Mouse (Mus musculus): ENCODE data around the gene Nme7.

Gene Nme7

DNA sequence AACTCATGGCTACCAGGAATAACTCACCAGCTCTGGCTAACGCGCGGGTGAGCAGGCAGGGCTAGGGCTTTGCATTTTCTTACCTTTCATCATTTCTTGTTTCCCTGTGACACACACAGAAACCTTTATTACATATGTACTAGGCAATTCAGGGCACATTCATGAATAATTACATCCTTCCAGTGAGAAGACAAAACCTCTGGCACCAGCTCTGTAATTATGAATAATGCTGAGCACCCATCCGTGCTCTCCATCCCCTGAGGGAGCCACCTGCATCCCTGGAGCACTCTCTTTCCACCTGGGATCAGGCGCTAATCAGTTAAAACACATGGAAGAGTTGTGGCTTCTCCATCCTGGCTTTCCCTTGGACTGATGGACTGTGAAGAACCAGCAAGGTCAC, at the start of gene Nme7:
Gene Nme7 (plus strand): TSS at position 301 of the 400 bp plus-strand sequence.
- DNase-seq (ENCODE audit: low spot score) = no peak

DNA sequence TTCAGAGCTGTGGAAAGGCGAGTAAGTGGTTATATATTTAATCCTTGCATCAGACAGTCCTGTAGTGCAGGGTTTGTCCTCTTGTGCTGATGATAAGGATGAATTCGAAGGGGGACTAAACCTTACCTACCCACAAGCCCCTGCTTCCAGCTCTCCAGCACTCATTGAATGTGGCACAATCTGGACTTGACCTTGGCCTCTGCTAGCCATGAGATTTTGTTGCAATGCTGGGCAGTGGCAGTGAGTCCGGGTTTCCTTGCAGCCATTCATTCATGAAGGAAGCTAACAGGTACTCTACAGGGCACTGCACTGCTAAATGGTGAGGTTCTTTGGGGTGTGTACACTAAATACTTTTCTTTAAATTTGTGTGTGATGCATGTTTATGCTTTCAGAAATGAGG, 49.1 kb upstream of the Nme7 start:
- no peak for DNase-seq (ENCODE audit: low spot score)

GRCm38 (mm10) chr1:164260171-164261028, 43.5 kb upstream of the Nme7 start:
- DNase-seq (ENCODE audit: low spot score) = no peak

- peak; percentile 21 for DNase-seq (ENCODE audit: low spot score)
These were observed 42.4 kb upstream of the Nme7 start for GRCm38 (mm10) chr1:164261553-164261952.

GRCm38 (mm10) chr1:164270941-164271340, 33.0 kb upstream of the Nme7 start:
- DNase-seq (ENCODE audit: low spot score) = no peak

- DNase-seq (ENCODE audit: low spot score) = no peak
These were observed 30.3 kb upstream of the Nme7 start for GRCm38 (mm10) chr1:164273659-164274058.

- peak; percentile 94 for DNase-seq (ENCODE audit: low spot score)
These were observed 28.4 kb upstream of the Nme7 start, which contains the start of gene Ccdc181 for GRCm38 (mm10) chr1:164275455-164275954. Gene Ccdc181 (plus strand): TSS chr1:164275585.

GRCm38 (mm10) chr1:164276552-164276951, 27.4 kb upstream of the Nme7 start:
- DNase-seq (ENCODE audit: low spot score) = no peak

GRCm38 (mm10) chr1:164279332-164279731, 24.6 kb upstream of the Nme7 start:
- DNase-seq (ENCODE audit: low spot score) = no peak

GRCm38 (mm10) chr1:164284007-164284406, 19.9 kb upstream of the Nme7 start:
- no peak for DNase-seq (ENCODE audit: low spot score)

- DNase-seq (ENCODE audit: low spot score) = no peak
These were observed 16.5 kb upstream of the Nme7 start for GRCm38 (mm10) chr1:164287406-164287805.

GRCm38 (mm10) chr1:164292040-164292439, 11.9 kb upstream of the Nme7 start:
- no peak for DNase-seq (ENCODE audit: low spot score)

DNA sequence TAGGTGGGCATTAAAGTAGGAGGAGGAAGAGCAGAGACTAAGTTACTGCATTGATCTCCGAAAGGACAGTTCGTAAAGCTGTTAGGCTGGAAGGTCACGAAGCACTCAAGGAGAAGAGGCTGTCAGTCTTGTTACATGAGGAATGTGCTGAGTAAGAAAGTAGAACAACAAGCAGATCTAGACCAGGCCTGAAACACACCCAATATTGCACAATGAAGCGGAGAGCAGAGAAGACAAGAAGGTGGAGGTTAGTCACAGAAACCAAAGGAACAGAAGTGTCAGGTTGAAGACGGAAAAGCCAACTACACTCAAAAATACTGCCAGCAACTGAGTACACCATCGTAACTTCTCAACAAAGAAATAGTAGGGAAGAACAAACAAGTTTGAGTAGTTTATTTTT, 9.8 kb upstream of the Nme7 start:
- no peak for DNase-seq (ENCODE audit: low spot score)

DNA sequence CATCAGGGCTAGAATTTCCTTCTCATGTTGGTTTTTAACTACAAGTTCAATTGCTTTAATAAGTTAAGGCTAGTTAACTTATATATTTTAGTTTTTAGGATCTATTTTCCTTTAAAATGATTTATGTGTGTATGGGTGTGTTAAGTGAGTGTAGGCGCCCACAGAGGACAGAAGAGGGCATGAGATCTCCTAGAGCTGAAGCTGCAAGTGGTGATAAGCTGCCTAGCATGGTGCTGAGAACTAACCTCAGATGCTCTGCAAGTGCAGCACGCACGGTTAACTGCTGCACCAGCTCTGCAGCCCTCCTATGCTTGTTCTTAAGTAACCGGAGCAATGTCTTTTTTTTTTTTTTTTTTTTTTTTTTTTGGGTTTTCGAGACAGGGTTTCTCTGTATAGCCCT, 7.4 kb upstream of the Nme7 start:
- no peak for DNase-seq (ENCODE audit: low spot score)

DNA sequence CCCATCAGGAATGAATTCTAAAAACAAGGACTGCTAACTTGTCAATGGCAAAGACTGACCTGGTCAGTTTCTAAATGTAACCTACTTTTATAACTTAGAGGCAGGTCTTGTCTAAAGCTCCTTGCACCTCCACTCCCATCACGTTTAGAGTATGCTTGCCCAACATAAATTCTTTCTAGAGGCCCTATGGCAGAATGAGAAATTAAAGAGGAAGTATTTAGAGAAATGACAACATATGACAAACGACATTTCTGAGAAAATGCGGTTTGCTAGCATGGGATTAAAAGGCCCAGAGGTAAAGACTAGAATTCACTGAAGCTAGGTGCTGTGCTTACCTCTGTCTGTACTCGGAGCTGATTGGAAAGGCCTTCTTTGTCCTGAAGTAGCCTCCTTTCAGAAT, 2.0 kb upstream of the Nme7 start:
- no peak for DNase-seq (ENCODE audit: low spot score)

DNA sequence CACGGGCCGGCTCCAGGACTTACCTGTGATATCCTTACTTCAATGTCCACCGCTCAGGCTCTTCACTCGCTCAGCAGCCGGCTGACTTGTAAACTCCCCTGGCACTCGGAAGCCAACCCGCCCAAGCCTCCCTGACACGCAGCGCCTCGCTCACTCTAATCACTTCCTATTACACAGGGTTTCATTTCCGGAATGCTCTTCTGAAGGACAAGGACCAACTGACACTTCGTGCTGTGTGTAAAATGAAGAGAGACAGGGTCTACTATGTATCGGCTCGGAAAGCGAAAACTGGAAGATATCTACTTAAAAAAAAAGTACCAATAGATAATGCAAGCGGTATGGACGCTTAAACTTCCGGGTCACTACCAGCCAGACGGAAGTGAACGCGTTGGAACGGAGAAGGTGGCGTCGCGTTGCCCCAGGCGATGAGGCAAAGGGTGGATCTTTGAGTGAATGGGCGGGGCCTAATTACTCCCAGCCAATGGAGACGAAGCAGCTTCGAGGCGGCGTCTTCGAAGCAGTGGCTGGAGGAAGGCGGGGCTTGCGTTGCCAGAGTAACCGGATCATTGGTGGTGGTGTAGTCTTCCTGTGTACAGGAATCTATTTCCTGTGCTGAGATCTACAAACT, 3.3 kb downstream of the Nme7 start, which contains the start of gene Blzf1:
Gene Blzf1 (minus strand): TSS at position 366 of the 628 bp plus-strand sequence.
- peak; percentile 99 for DNase-seq (ENCODE audit: low spot score)

DNA sequence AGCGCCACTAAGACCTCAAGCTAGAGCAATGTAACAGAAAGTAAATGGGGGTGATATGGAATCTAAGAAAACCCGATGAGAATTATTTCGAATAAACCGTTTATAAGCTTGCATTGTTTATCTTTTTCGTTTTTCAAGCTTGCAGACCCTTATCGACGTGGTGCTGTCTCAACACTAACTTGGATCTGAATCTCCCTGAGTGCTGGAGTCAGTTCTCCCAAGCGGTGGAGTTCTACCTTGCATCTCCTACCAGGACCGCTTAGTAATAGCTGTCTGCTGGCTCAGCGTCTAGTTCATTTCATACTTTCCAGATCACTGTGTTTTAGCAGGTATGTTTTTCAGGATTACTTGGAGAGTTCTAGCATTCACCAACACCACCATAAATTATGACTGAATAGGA, 4.0 kb downstream of the Nme7 start:
- DNase-seq (ENCODE audit: low spot score) = no peak

DNA sequence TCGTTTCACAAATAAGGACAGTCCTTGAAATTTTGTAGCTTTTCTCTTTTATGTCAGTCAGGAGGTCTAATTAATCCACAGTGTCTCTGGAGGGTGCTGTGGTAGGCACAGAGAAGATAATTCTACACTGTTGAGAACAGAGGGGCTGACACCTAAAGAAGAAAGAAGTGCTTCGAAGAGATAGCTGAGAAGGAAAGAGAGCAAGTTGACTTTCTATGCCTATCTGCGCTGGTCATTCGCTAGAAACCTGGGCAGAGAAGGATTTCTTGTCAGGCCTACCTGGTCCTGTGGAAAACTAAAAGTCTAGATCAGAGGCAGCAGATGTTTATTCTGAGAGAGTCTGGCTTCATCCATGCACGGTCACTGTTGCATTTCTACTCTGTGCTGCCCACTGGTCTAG, 10.2 kb downstream of the Nme7 start:
- DNase-seq (ENCODE audit: low spot score) = no peak

GRCm38 (mm10) chr1:164315266-164315665, 11.3 kb downstream of the Nme7 start:
- peak; percentile 33 for DNase-seq (ENCODE audit: low spot score)

- DNase-seq (ENCODE audit: low spot score) = peak; percentile 77
These were observed 12.8 kb downstream of the Nme7 start for GRCm38 (mm10) chr1:164316697-164317096.

DNA sequence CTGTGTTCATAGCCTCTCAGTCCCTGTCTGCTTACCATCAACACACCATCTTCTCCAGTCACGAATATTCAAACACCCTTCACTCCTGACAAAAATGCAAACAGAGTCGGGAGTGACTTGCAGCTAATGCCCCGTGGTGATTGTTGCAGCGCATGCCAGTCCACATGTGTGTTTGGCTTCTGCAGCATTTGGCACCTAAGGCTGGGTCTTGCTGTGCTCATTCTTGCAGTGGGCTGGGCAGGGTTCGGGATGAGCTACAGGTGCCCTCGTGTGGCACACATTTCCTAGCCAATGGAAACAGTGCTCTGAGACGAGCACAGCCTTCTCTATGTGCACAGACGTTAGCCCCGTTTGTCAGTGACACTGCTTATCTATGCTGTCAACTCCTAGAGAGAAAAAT, 13.3 kb downstream of the Nme7 start:
- no peak for DNase-seq (ENCODE audit: low spot score)

GRCm38 (mm10) chr1:164318474-164318873, 14.6 kb downstream of the Nme7 start:
- no peak for DNase-seq (ENCODE audit: low spot score)

- DNase-seq (ENCODE audit: low spot score) = no peak
These were observed 15.7 kb downstream of the Nme7 start for GRCm38 (mm10) chr1:164319542-164320140.

Data from urinary bladder, postnatal 14 days (tissue).